Mouse (Mus musculus) kidney, postnatal 0 days (tissue): ENCODE results near the gene Vrk1. TPM values are rescaled to one million over a fixed set of nuclear protein-coding genes. Genes with fewer than 3 reads are reported as not detected.
A peak's percentile ranks its signal among the peaks of the same experiment; 100 is the strongest.

Experiments used
- ATAC-seq: fragments of 200-750 bp; cut with Nextera tagmentation; replicated peaks from 2 replicates; pipeline ENCODE4 v1.8.0; 2017; ENCODE audit warnings: low read depth, moderate number of reproducible peaks, moderate TSS enrichment, moderate library complexity; ENCODE audit not compliant: low FRiP score
- DNase-seq: peaks from one replicate; pipeline ENCODE4 v3.0.0-alpha.2; 2016; ENCODE audit warnings: low spot score
- H3K27ac ChIP-seq: fragments of 300-500 bp; sonication (generic); 2 replicates; pipeline ENCODE4 v1.5.1; 2014; ENCODE audit warnings: mild to moderate bottlenecking
- H3K27me3 ChIP-seq: fragments of 300-500 bp; sonication (generic); 2 replicates; pipeline ENCODE4 v1.6.1; 2014; ENCODE audit warnings: low read length, mixed read lengths; ENCODE audit not compliant: insufficient read depth
- H3K36me3 ChIP-seq: fragments of 300-500 bp; sonication (generic); 2 replicates; pipeline ENCODE4 v1.6.1; 2014; ENCODE audit warnings: low read length, mixed read lengths; ENCODE audit not compliant: insufficient read depth
- H3K4me1 ChIP-seq: fragments of 300-500 bp; sonication (generic); replicated peaks from 2 replicates; pipeline ENCODE4 v1.6.1; 2014; ENCODE audit warnings: antibody characterized with exemption, low read length, mixed read lengths; ENCODE audit not compliant: insufficient read depth
- H3K4me2 ChIP-seq: fragments of 300-500 bp; sonication (generic); 2 replicates; pipeline ENCODE4 v1.6.1; 2014; ENCODE audit warnings: mild to moderate bottlenecking, low read length, moderate library complexity, mixed read lengths
- H3K4me3 ChIP-seq: fragments of 300-500 bp; sonication (generic); replicated peaks from 2 replicates; pipeline ENCODE4 v1.5.1; 2014; ENCODE audit warnings: low read depth, low read length
- H3K9ac ChIP-seq: fragments of 300-500 bp; sonication (generic); 2 replicates; pipeline ENCODE4 v1.6.1; 2014; ENCODE audit warnings: low read depth, low read length
- H3K9me3 ChIP-seq: fragments of 300-500 bp; sonication (generic); replicated peaks from 2 replicates; pipeline ENCODE4 v1.6.1; 2016; ENCODE audit warnings: low read length, inconsistent platforms, mixed read lengths
- CTCF ChIP-seq: IDR thresholded peaks from 2 replicates; pipeline ENCODE4 v1.5.1; 2016; ENCODE audit warnings: antibody characterized with exemption, low read depth, mild to moderate bottlenecking, moderate library complexity
- WGBS: fragments of 180-500 bp; shearing (Covaris S2); extraction: QIAGEN DNeasy Blood & Tissue Kit; methylation state at CpG from one replicate; pipeline ENCODE4 v1.1.7; 2014; 5-methylcytosine and 5-hydroxymethylcytosine counted together
- polyA plus RNA-seq: library from polyadenylated mRNA; unstranded; fragments of >200 nt; fragmentation: Nextera tagmentation; extraction: Ambion mirVana; gene quantifications from 2 replicates; pipeline ENCODE4 v1.2.1, GENCODE M21; 2015

Gene Vrk1
- 45.3 and 47.6 TPM in 2 replicates for polyA plus RNA-seq

GRCm38 (mm10) chr12:106010065-106010915, at the start of gene Vrk1:
Vrk1 (plus strand) TSS chr12:106010228.
- H3K27ac ChIP-seq, result peak within 1 kb of the TSS; percentile 66
- H3K4me2 ChIP-seq, result peak within 1 kb of the TSS; percentile 56
- DNase-seq (peak; percentile 100), ATAC-seq (peak; percentile 100)
- peak; percentile 12; the same call in 1 of the 2 replicates for TF ChIP-seq CTCF
- no peaks in the 10 kb centered on the region for H3K4me1 ChIP-seq
- H3K4me3 ChIP-seq, result peak within 1 kb of the TSS; percentile 78
- no peaks in the 10 kb centered on the region for H3K9me3 ChIP-seq
- no peaks in the 10 kb centered on the region for H3K27me3 ChIP-seq
- under 1% methylated on average over 72 of the region's 72 CpGs for WGBS
- no peaks in the 10 kb centered on the region for H3K36me3 ChIP-seq
- peak within 1 kb of the TSS; percentile 76 for H3K9ac ChIP-seq

GRCm38 (mm10) chr12:105960592-105961330, 49.3 kb upstream of the Vrk1 start:
- Histone ChIP-seq H3K27ac (no peak overlapping the region), H3K4me3 (no peak overlapping the region), H3K4me1 (peaks cover 4% of the 10 kb centered on the region; the same call in 1 of the 2 replicates), H3K9me3 (no peaks in the 10 kb centered on the region), H3K4me2 (no peak overlapping the region), H3K27me3 (peaks cover 10% of the 10 kb centered on the region; the same call in 1 of the 2 replicates), H3K36me3 (no peaks in the 10 kb centered on the region), H3K9ac (no peak overlapping the region)
- TF ChIP-seq CTCF, result no peak
- DNase-seq (no peak), ATAC-seq (no peak)
- WGBS, result 10% methylated on average over 19 of the region's 19 CpGs

- H3K4me2 ChIP-seq, result peak overlapping the region; percentile 96
- ATAC-seq (no peak), DNase-seq (no peak)
- TF ChIP-seq CTCF, result no peak
- H3K27me3 ChIP-seq, result peaks cover 10% of the 10 kb centered on the region; the same call in 1 of the 2 replicates
- 4% methylated on average over 12 of the region's 12 CpGs for WGBS
- no peak overlapping the region for H3K9ac ChIP-seq
- H3K4me3 ChIP-seq, result no peak overlapping the region
- peaks cover 4% of the 10 kb centered on the region; the same call in 1 of the 2 replicates for H3K4me1 ChIP-seq
- no peak overlapping the region for H3K27ac ChIP-seq
- H3K36me3 ChIP-seq, result no peaks in the 10 kb centered on the region
- H3K9me3 ChIP-seq, result no peaks in the 10 kb centered on the region
Observed at GRCm38 (mm10) chr12:105961667-105962066, 48.4 kb upstream of the Vrk1 start.

- no peaks in the 10 kb centered on the region for H3K36me3 ChIP-seq
- peak overlapping the region; percentile 51 for H3K4me3 ChIP-seq
- DNase-seq, result peak; percentile 88
- peaks cover 4% of the 10 kb centered on the region; the same call in 1 of the 2 replicates for H3K4me1 ChIP-seq
- H3K27me3 ChIP-seq, result peaks cover 10% of the 10 kb centered on the region; the same call in 1 of the 2 replicates
- H3K27ac ChIP-seq, result no peak overlapping the region
- TF ChIP-seq CTCF, result peak; percentile 95
- H3K9me3 ChIP-seq, result no peaks in the 10 kb centered on the region
- peak; percentile 86 for ATAC-seq
- peak overlapping the region; percentile 48 for H3K9ac ChIP-seq
- under 1% methylated on average over 36 of the region's 37 CpGs for WGBS
- peak overlapping the region; percentile 96 for H3K4me2 ChIP-seq
Observed at GRCm38 (mm10) chr12:105962103-105963011, 47.7 kb upstream of the Vrk1 start.

- DNase-seq (peak; percentile 42), ATAC-seq (0 out of 2 replicates have a peak, but pooled peaks have one; percentile 16)
- 4% methylated on average over 30 of the region's 30 CpGs for WGBS
- TF ChIP-seq CTCF, result no peak
- Histone ChIP-seq H3K4me2 (peak overlapping the region; percentile 96), H3K9ac (peak overlapping the region; percentile 48), H3K27ac (no peak overlapping the region), H3K36me3 (no peaks in the 10 kb centered on the region), H3K9me3 (no peaks in the 10 kb centered on the region), H3K4me1 (peaks cover 4% of the 10 kb centered on the region; the same call in 1 of the 2 replicates), H3K4me3 (peak overlapping the region; percentile 51), H3K27me3 (peaks cover 10% of the 10 kb centered on the region; the same call in 1 of the 2 replicates)
Observed at GRCm38 (mm10) chr12:105963012-105963572, 46.9 kb upstream of the Vrk1 start.
